Mouse (Mus musculus): Measurements from ENCODE around the gene Olfr786. TPM values are rescaled to one million over a fixed set of nuclear protein-coding genes. Genes with fewer than 3 reads are reported as not detected.

Gene Olfr786
- polyA plus RNA-seq, 1 experiment from 2014 or later = not detected

Other genes with a start within 250 kb of the Olfr786 start
- gene Olfr772, start 249.4 kb upstream of the Olfr786 start, polyA plus RNA-seq (2015; fragmentation: Nextera tagmentation; extraction: Ambion mirVana) = not detected in 2 replicates
- not detected in 2 replicates for gene Olfr773, start 239.9 kb upstream of the Olfr786 start, polyA plus RNA-seq (2015; fragmentation: Nextera tagmentation; extraction: Ambion mirVana)
- not detected in 2 replicates for gene Olfr774, start 191.1 kb upstream of the Olfr786 start, polyA plus RNA-seq (2015; fragmentation: Nextera tagmentation; extraction: Ambion mirVana)
- gene Olfr775, start 178.9 kb upstream of the Olfr786 start, polyA plus RNA-seq (2015; fragmentation: Nextera tagmentation; extraction: Ambion mirVana) = not detected in 2 replicates
- not detected in 2 replicates for gene Olfr776, start 168.2 kb upstream of the Olfr786 start, polyA plus RNA-seq (2015; fragmentation: Nextera tagmentation; extraction: Ambion mirVana)
- gene Olfr777, start 155.8 kb upstream of the Olfr786 start, polyA plus RNA-seq (2015; fragmentation: Nextera tagmentation; extraction: Ambion mirVana) = not detected in 2 replicates
- not detected in 2 replicates for gene Olfr780, start 109.2 kb upstream of the Olfr786 start, polyA plus RNA-seq (2015; fragmentation: Nextera tagmentation; extraction: Ambion mirVana)
- gene Olfr781, start 98.5 kb upstream of the Olfr786 start, polyA plus RNA-seq (2015; fragmentation: Nextera tagmentation; extraction: Ambion mirVana) = not detected in 2 replicates
- not detected in 2 replicates for gene Olfr782, start 78.5 kb upstream of the Olfr786 start, polyA plus RNA-seq (2015; fragmentation: Nextera tagmentation; extraction: Ambion mirVana)
- gene Olfr784, start 43.2 kb upstream of the Olfr786 start, polyA plus RNA-seq (2015; fragmentation: Nextera tagmentation; extraction: Ambion mirVana) = 0.04 TPM in 1 of 2 replicates, not detected in the other
- not detected in 2 replicates for gene Olfr785, start 21.9 kb upstream of the Olfr786 start, polyA plus RNA-seq (2015; fragmentation: Nextera tagmentation; extraction: Ambion mirVana)
- not detected in 2 replicates for gene Olfr787, start 34.6 kb downstream of the Olfr786 start, polyA plus RNA-seq (2015; fragmentation: Nextera tagmentation; extraction: Ambion mirVana)
- gene Olfr788, start 43.7 kb downstream of the Olfr786 start, polyA plus RNA-seq (2015; fragmentation: Nextera tagmentation; extraction: Ambion mirVana) = not detected in 2 replicates
- not detected in 2 replicates for gene Olfr789, start 57.4 kb downstream of the Olfr786 start, polyA plus RNA-seq (2015; fragmentation: Nextera tagmentation; extraction: Ambion mirVana)
- not detected in 2 replicates for gene Olfr790, start 71.2 kb downstream of the Olfr786 start, polyA plus RNA-seq (2015; fragmentation: Nextera tagmentation; extraction: Ambion mirVana)
- gene Olfr791, start 94.5 kb downstream of the Olfr786 start, polyA plus RNA-seq (2015; fragmentation: Nextera tagmentation; extraction: Ambion mirVana) = not detected in 2 replicates
- not detected in 2 replicates for gene Olfr792, start 111.9 kb downstream of the Olfr786 start, polyA plus RNA-seq (2015; fragmentation: Nextera tagmentation; extraction: Ambion mirVana)
- not detected in 2 replicates for gene Olfr794, start 140.3 kb downstream of the Olfr786 start, polyA plus RNA-seq (2015; fragmentation: Nextera tagmentation; extraction: Ambion mirVana)
- gene Olfr796, start 185.3 kb downstream of the Olfr786 start, polyA plus RNA-seq (2015; fragmentation: Nextera tagmentation; extraction: Ambion mirVana) = not detected in 2 replicates
- not detected in 2 replicates for gene Olfr798, start 200.6 kb downstream of the Olfr786 start, polyA plus RNA-seq (2015; fragmentation: Nextera tagmentation; extraction: Ambion mirVana)
- gene Olfr799, start 210.2 kb downstream of the Olfr786 start, polyA plus RNA-seq (2015; fragmentation: Nextera tagmentation; extraction: Ambion mirVana) = not detected in 2 replicates
- not detected in 2 replicates for gene Olfr800, start 230.4 kb downstream of the Olfr786 start, polyA plus RNA-seq (2015; fragmentation: Nextera tagmentation; extraction: Ambion mirVana)
- gene Olfr801, start 246.6 kb downstream of the Olfr786 start, polyA plus RNA-seq (2015; fragmentation: Nextera tagmentation; extraction: Ambion mirVana) = not detected in 2 replicates